Mouse (Mus musculus) MN1 (cell line): Measurements from ENCODE around the gene Guca2a.

Experiments used
- DNase-seq: peaks from one replicate; pipeline ENCODE4 v3.0.0-alpha.2; 2016; ENCODE audit warnings: low spot score

Gene Guca2a

DNA sequence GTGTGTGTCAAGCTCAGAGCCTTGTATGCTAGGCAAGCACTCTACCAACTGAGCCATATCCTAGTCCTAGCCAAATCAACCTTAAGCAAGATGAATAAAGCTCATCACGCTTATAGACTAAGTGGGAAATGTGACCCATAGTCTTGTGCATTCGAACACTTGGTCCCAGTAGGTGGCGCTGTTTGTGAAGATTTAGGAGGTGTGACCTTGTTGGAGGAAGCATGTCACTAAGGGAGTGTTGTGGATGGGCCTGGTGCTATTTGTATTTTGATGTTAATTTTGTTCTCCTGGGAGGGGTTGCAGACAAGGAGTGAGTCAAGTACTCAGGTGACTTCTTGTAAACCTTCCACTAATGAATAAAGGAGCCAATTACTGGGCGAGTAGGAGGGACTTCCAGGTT, 5.2 kb downstream of the Guca2a start:
- no peak for DNase-seq

DNA sequence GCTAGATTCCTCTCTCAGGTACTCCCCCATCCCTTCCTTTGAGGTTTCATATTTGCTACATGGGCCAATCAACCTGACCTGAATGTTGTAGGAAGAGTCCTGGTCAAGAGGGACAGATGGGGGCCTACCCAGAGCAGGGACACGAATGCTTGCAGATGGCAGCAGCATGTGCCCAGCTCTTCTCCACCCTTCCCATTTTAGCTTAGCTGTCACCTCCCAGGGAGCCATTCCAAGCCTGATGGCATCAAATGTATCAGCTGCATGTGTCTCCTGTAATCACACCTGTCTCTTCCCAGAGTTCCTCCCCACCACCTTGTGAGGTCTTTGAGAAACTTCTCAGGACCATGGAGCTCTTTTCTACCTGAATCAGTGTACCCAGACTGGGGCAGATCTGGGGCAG, 19.5 kb downstream of the Guca2a start:
- no peak for DNase-seq

DNA sequence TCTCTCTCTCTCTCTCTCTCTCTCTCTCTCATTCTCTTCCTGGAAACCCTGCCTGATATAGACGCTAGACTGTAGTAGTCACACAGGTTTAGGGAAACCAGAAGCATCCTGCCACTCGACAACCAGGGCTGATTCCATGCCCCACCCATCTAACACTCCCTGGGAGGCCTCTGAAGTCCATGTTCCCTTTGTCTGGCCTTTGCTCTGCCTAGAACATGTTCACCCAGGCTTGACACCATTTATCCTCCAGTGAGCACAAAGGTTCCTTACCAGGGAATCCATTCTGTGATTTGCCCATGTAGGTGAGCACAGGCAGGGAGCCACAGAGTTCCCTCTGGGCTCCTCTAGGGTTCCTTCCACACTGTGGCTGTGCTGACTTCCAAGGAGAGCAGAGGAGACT, 20.7 kb downstream of the Guca2a start:
- no peak for DNase-seq

DNA sequence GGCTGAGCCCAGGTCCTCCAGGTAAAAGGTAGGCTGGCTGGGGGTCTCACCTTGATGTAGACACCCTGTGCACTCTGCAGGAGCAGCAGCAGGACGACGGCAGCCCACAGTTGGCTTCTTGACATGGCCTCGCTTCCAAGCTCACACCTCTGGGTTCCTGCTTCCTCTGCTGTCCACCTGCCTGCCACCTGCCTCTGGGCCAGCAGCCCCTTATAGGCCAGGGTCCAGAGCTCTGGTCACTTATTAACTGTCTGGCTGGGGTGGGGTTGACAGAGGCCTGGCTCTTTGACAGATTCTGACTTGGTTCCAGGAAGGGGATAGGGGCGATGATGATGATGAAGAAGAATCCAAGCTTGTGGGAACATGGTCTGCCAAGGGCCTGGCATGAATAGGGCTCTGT, 21.2 kb downstream of the Guca2a start, which contains the start of gene Guca2b:
TSS of gene Guca2b (minus strand) at position 224 of the 400 bp plus-strand sequence.
- DNase-seq: no peak

DNA sequence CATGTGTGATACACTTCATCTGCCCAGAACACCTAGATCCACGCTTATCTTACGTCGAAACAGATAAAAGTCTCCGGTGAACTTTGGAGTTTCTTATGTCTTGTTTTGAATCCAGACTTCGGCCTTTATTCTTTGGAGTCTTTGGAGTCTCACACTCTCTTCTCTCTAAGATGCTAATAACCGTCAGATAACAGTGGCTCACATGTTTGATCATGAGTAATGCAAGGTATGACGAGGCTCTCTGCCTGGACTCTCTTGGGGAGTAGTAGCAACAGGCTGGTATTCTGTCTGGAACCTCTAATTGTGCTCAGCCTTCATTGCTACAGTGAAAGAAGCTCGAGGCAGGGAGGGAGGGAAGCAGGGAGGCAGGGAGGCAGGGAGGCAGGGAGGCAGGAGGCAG, 22.5 kb downstream of the Guca2a start:
- DNase-seq: no peak

DNA sequence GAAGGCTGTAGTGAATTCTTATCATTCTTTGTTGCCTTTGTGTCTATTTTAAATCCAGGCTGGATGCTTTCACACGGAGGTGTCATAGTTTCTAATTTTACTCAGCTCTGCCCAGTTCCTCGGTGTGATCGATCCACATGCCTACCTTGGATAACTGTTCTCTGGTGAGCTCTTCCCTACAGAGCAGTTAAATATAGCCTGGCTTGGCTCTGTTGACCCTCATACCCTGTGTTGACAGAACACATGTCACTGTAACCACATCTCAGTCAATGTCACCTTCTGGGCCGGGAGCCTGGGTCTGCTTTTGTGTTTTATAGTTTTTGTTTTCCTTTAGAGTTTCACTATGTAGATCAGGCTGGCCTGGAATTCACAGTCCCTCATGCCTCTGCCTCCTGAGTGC, 24.6 kb downstream of the Guca2a start:
- no peak for DNase-seq

DNA sequence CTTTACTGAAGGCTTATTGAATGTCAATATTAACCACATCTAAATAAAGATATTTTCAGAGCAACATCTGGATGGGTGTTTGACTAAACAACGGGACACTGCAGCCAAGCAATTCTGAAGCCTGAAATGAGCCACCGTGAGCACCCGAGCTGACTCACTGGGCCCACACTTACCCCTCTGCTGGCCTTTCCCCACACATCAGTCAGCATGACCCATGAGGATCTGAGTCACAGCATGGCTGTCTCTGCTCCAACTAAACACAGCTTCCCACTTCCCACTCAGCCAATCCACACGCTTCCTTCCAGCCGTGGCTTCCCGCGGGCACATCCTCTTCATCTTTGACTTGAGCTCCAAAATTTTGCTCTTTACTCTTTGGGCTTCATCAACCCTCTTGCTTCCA, 25.5 kb downstream of the Guca2a start:
- DNase-seq: no peak

DNA sequence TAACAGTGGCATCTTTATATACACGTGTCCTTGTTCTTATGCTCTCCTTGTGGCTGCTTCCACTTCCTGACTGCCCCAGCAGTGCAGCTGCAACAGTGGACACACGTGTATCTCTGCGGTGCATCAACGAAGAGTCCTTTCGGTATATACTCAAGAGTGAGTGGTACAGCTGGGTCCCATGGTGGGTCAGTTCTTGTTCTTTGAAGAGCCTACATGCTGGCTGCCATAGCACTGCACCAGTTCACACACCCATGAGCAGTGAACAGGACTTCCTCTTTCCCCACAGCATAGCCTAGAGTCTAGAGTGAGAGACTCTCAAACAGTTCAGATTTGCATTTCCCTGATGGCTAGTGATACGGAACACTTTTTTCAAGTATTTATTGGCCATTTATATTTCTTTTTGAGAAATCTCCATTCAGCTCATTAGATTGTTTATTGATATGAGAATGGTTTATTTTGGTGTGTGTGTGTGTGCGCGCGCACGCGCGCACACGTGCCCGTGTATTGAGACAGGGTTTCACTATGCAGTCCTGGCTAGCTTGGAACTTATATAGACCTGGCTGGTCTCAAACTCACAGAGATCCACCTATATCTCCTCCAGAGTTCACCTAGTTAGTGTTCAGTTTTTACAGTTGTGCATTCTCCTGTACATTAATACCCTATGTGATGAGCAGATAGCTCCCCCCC, 26.0 kb downstream of the Guca2a start:
- DNase-seq: no peak

DNA sequence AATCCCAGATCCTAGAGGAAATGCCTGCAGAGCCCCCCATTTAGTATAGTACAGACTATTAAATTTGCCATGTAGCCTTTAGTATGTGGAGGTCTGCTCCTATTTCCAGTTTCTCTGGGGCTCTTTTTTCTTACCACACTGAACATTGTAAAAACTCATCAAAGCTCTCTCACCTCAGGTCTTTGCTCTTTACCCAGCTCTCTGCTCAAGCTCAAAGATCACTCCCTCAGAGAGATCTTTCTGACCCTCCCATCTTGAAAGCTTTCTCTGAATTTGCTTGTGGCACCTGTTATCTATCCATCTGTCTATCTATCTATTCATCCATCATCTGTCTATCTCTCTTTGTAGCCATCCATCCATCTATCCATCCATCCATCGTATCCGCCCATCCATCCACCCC, 27.7 kb downstream of the Guca2a start:
- DNase-seq: no peak

DNA sequence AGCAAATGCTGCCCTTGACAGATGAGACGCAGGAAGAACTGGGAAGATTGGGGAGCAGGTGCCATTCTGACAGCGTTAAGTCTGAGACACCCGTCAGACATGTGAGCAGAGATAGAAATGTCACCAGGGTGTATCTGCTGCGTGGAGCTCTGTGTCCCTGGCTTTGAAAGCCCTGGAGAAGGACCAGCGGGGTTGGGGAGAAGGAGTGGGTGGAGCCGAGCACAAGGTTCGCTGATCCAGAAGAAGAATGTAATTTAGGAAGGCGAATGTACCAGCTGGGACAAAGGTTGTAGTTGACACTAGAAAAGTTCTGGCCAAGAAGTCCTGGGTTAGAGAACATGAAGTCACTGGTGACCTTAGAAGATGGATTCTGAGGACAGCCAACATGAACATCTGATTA, 28.6 kb downstream of the Guca2a start:
- DNase-seq: no peak

DNA sequence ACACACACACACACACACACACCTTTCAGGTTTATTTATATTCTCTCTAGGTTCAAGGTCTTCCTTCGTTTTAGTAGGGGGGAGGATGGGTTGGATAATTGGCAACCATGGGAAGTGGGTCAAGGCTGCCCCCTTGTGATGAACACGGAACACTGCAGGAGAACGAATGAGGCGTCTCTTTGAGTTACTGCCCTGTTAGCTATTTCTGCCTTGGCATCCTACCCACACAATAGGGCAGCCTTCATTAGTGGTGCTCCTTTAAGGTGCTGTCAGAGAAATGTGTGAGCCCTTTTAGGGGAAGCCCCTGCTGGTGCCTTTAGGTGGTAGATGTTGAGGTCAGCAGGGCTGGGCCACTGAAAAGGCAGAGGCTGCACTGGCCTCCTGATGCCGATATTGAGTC, 29.9 kb downstream of the Guca2a start:
- DNase-seq: peak; percentile 35

DNA sequence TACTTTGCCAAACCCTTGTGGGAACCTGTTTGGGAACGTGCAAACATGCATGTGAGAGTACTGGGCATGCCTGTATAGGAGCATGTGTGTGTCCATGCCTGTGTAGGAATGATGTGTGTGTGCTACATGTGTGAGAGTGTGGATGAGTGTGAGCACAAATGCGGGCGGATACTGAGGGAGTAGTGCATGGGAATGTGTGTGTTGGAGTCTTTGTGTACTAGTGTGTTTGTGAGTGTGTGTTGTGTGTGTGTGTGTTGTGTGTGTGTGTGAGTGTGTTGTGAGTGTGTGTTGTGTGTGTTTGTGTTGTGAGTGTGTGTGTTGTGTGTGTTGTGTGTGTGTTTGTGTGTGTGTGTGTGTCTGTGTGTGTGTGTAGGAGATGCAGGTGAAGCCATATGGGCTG, 30.7 kb downstream of the Guca2a start:
- DNase-seq: no peak

DNA sequence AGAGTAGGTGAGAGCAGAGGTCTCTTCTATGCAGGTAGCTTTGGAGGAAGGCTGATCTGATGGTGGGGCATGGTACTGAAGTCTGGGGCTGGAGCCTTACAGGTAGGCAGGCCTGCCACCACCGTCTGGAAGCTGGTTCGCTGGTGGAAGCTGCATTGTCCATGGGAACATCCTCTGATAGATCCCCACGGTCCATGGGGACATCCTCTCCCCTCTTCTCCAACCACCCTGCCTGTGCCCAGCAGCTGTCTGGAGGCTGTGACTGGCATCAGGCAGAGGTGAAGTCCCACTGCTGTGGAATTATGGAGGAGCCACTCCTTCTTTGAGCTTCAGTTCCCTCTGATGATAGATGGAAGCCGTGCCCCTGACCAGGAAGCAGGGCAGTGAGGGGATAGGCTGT, 31.1 kb downstream of the Guca2a start:
- DNase-seq: no peak

DNA sequence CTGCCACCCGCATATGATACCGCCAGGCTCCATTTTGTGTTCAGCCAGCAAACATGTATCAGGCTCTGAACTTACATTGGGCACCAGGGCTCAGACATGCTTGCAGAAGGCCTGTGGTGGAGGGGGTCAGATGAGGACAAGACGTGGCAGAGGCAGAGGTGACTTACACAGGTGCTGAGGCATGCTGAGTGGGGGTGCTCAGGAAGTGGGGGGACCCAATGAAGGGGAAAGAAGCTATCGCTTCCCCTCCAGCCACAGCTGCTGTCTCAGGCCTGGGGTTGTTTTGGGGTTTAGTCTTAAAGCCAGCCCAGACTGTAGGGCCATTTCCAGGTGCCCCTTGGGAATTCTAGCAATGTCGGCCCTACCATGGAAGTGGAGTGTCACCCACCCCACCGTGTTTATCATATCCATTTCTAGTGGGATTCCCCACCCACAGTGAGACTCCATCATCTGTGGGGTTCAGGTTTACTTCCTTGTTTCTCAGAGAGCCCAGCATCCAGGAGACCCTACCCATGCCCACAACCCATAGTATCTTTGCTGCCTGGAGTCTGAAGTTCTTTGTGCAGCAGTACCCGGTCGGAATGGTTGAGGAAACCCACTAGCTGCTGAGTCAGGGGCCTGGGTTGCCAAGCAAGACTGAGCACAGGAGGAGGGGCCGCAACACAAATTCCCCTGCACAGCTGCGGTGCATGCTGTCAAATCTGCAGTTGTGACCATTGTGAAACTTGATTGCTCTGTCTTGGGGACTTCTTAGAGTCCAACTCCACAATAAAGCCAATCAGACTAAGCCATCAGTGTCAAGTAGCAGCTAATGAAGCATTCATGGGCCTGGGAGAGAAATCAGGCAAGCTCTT, 32.1 kb downstream of the Guca2a start:
- no peak for DNase-seq

DNA sequence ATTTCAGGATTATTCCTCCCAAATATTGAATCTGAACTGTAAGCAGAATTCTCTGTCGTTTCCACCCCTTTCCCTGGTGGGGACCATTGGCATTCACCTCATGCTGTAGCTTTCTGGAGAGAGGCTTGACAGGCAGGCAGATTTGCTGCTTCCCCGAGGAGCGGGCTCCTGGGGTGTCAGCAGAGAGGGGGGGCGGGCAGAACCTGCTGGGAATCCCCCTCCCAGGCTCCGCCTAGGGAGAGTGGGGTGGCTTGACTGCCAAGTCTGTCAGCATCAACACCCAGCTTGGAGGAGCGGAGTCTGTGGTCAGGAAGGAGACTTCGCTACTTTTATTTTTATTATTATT, 32.7 kb downstream of the Guca2a start:
- no peak for DNase-seq

DNA sequence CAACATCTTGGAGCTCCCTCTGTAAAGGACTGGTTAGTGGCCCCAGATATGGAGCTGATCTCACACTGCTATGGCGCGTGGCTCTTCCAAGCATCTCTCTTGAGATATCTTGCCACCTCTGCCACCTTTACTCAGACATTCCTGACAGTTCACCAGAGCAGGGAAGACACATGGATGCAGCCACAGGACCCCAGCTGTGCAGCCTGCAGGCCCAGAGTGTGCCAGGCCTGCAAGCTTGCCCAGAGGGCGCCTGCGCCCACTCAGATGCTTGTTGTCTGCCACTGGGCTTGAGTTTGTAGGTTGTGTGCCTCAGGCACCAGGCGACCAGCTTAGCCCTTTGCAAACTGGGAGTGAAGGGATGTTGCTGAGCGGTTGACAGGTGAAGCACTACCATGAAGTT, 33.2 kb downstream of the Guca2a start:
- no peak for DNase-seq

DNA sequence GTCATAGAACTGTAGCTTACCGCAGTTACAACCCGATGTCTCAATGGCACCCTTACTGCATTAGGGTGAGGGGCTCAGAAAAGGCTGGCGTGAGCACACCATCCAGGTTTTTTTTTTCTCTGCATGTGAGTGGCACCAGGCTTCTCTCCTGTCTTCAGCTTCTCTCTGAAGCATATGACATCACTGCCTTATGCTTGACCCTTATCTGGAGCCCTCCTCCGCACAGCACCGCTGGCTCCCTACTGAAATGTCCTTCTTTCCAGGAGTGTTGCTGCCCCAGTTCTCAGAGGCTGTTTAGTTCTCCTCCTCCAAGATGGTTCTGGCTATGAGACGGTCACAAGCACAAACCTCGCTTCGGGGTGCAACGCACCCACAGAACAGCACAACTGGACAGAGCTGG, 33.7 kb downstream of the Guca2a start:
- no peak for DNase-seq

DNA sequence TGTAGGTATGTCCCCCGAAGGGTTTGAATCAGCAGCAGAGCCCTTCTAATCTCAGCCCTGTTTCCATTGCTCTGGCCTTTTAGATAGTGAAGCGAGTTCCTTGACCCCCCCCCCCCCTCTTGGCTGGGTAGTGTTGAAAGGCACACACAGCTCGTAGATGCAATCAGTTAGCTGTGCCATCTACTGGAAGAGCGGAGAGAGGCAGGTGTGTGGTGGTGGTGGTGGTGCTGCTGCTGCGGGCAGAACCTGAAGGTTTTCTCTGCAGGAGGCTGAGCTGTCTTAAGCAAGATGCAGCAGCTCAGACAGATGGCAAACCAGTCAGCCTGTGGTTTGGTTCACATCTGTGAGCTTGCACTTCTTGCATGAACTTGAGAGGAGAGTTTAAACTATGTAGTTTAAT, 35.2 kb downstream of the Guca2a start:
- DNase-seq: no peak

DNA sequence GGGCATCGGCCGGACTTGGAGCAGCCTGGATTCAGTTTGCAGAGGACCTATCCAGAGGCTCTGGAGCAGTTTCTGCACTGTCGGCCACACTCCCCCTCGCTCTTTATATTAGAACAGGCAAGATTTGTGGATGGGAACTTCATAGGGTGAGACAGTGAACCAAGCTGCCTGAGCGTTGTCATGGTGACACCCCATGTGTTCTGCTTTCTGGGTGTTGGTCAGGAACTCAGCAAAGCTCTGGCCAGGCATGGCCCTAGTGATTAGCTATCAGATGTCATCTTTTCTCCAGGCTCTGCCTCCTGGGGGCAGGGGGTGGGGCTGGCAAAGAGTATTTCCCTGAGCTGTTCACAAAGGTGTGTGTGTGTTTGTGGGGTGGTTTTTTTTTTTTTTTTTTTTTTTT, 45.1 kb downstream of the Guca2a start:
- DNase-seq: peak; percentile 9

DNA sequence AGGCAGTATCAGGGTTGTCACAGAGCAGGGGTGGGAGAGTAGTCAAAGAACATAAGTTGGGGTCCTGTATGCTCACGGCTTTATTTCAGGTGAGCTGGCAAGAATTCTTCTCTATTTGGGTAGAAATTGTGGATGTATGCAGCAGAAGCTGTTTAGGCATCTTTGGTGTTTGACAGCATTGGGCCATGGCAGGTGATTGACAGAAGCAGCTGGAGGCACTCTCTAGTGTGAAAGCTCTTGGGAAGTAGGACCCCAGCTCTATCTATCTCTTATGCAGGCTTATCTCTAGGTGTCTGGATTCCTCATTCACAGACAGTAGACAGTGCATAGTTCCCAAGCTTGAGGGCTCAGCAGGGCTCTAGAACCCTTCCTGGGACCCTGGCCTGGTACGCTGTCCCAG, 48.2 kb downstream of the Guca2a start:
- DNase-seq: no peak
